Mouse (Mus musculus): Measurements from ENCODE around the gene Polr2c.
"Not testable (repeated sequence)": the region's sequence is repeated elsewhere in the genome, so short reads cannot be mapped to it uniquely, and the experiment has no call there.

Polr2c gene

DNA sequence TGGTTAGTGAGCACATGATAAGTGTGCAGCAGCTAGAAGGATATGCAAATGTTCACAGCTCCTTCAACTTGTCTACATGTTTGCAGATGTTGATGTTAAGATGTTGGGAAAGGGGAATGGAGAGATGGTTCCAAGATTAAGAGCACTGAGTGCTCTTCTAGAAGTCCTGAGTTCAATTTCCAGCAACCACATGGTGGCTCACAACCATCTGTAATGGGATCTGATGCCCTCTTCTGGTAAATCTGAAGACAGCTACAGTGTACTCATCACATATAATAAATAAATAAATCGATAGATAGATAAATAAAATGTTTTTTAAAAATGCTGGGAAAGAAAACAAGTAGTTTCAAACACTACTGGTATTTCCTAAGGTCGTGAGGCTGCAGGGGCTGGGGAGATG, 16.1 kb upstream of the Polr2c start:
- no peak for DNase-seq

DNA sequence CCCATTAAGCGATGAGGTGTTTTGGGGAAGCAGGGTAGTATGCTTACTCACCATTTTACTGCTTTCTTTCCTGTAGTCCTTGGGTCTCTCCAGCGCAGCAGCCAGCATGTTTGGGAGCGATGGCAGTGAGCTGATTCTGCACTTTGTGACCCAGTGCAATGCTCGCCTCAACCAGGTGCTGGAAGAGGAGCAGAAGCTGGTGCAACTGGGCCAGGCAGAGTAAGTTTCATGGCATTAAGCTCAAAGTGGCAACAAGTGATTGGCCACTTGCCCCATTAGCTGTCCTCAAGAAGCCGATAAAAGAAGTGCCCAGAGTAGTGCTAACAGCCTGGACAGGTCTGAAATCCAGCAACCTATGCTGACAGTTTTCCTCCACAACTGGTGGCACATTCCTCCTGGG, 7.2 kb upstream of the Polr2c start:
- no peak for DNase-seq

DNA sequence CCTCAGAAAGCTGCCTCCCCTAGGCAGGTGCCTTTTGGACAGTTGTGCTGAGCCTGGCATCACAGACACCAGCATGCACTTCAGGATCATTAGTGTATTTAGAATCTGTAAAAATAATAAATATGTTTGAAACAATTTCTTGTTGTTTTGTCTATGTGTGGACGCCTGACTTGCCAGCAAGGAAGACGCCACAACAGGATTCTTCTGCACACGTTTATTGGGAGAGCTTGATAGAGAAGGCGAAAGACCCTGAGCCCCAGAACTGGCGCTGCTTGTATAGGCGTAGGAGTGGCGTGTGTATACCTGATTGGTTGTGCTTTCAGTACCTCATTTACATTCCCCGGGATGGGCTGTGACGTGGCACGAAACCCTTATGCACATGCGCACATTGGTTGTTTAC, 2.5 kb upstream of the Polr2c start:
- DNase-seq = not testable (repeated sequence)

DNA sequence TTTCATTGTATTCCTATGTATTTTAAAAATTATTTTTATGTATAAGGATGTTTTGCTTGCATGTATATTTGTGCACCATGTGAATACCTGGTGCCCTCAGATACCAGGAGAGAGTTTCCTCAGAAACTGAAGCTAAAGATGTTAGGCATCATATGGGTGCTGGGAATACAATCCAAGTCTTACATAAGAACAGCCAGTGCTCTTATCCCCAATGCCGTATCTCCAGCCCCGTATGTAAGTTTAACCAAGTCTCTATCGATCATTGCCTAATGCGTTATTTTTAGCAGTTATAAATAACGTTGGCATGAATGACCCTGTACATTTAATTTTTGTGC, 272 bp upstream of the Polr2c start:
- no peak for DNase-seq

DNA sequence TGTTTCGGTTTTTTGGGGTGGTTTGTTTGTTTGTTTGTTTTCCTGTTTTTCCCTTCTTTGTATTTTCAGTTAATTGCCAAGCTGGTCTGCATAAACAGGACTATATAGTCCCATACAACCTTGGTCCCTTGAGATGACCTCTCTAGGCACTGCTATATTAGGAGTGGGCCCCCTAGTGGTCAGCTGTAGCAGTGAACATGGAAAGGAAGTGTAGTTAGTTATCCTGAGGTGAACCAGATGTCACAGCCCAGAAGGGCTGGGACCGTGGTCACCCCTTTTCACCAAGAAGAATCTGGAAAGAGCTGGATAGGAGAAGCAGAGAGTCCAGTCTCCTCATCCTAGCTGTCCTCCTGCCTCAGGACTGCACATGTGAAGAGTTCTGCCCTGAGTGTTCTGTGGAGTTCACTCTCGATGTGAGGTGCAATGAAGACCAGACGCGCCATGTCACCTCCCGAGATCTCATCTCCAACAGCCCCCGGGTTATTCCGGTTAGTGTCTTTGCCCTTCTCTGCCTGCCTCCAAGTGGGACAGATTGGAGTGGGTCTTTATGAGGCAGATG, 4.2 kb downstream of the Polr2c start:
- DNase-seq = peak; percentile 82

DNA sequence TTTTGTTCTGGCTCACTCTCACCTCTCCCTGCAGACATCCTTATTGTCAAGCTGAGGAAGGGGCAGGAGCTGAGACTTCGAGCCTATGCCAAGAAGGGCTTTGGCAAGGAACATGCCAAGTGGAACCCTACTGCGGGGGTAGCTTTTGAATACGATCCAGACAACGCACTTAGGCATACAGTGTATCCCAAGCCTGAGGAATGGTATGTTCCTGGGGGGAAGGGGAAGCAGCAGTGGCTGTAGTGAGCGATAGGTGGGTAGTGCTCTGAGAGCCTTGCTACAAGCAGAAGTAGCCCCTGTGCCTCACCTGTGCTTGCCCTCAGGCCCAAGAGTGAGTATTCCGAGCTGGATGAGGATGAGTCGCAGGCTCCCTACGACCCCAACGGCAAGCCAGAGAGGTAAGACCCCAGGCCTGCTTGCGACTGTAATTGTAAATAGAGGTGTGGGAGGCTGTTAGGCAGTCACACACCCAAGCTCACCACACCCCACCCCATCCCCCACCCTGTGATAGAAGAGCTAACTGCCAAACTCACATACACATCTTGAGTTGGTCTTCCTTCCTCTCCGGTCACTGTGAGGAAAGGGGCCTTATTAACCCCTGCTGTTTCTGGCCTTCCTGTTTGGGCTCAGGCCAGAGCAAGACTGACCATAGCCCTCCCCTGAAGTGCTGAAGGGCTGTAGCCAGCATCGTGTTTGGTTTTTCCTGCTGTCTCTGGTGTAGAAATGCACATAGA, 5.4 kb downstream of the Polr2c start:
- no peak for DNase-seq

DNA sequence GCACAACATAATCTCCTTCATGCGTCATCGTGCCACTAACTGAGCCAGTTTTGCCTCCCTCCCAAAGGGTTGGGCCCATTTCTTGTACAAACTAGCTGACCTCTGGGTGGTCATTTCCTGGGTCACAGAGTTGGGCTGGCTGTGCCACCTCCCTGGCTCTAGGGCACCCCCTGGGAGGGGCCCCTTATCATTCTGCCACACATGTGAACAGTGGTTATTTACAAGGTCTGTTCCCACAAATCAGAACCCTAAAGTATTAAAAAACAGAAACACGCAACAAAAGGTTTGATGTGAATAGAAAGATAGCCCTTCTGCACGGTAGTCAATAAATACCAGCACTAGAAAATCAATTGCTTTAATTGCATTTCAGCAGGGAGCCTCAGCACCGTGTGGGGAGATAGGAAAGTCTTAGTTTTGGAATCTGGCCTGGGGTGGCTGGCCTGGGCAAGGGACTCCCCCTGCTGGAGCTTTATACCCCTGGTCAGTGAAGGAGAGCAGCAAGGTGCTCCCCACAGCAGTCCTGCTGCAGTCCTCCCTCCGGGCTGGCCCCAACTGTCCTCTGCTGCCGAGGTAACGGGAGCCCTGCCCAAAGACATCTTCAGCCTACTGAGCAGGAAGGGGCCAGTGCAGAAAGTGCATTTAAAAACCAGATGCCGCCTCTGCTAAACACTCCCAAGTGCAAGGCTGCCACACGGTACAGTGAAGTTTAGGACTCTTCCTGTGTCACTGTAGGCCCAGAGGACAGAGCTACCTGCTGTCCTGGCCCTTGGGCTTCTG, 6.8 kb downstream of the Polr2c start:
- DNase-seq = no peak

DNA sequence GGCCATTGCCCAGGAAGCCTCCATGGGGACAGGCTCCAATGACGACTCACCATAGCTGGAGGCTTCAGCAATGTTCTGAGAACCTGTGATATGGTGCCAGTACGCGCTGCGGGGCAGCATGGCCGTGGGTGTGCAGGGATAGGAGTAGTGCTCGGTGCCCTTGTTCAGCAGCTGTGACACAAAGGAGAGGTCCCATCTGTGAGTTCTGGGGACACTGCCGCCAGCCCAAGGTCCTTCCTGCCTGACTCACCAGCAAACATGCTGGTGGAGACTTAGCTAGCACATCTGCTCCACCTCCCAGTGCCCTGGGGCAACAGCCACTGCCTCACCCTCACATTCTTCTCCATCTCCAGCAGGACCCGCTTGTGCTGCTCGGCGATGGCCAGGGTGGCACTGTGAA, 8.0 kb downstream of the Polr2c start:
- DNase-seq = no peak

DNA sequence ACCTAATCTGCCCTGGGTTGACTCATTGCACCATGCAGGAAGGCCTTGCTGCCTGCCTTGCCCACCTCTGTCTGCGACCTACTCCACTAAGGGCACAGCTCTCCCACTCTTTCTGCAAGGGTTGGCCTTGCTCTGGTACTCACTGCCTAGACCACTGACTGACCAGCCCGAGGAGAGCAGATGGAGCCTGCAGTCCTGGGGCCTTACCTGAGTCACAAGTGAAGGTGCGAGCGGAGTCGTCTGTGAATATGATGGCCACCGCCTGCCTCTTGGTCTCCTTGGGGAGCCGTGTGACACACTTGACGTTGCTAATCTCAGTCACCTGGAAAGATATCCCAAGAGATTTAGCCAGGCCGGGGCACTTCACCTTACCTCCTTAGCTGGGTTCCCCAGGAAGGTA, 9.7 kb downstream of the Polr2c start:
- no peak for DNase-seq

DNA sequence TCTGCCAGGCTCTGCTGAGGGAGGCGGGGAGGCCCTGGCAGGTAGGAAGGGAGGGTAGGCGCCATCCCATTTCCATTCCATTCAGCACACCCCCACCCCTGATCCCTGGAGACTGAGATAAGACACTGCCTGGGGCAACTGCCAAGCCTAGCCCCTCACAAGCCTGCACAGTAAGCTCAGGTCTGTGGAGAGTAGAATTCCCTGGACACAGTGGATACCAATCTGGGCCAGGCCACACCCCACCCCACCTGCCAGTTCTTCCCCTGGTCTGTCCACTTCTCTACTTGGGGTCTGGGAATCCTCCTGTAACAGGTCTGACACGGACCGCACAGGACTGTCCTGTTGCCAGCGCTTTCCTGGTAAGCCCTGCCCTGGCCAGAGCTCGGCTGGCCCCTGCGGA, 11.9 kb downstream of the Polr2c start:
- no peak for DNase-seq

DNA sequence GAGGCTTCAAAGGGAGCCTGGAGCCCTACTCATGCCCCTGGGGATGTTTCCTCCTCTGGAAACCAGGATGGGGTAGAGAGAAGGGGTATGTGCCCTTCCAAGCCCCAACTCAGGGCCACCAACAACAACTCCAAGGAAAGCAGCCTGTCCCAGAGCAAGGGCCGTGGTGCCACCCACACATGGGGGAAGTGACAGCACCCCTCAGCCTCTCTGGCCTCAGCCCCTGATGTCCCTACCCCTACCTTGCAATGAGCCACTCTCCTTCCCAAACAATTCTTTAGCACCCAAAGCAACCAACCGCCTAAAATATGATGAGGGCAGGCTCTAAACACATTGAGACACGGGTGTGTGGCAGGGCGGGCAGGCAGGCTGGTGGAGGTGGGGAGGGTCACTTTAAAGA, 12.8 kb downstream of the Polr2c start:
- DNase-seq = no peak

DNA sequence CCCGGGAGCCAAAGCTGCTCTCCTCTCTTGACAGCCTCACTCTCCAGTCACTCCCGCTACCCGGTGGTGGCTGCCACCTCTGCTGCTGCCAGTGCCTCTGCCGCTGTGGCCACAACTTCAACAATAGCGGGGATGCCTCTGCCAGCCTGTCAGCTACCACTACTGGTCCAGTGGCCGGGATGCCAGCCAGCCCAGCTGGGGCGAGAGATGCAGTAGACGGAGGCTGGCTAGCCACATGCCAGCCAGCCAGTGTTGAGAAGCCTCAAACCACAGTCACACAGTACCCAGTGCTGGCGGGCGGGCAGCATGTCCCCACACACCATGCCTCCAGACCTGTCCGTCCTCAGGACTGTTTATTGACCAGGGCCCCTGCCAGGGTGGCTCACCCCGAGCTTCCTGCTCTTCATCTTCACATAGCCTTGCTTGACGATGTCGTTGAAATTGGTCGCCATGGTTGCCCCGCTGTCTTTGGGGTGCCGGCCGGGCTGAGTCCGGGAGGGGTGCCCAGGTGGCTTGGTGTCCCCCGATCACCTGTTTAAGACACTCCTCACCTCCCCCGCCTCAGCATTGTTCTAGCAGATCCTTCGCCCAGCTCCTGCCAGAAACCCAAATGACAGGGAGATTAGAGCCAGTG, 13.3 kb downstream of the Polr2c start:
- DNase-seq = no peak

DNA sequence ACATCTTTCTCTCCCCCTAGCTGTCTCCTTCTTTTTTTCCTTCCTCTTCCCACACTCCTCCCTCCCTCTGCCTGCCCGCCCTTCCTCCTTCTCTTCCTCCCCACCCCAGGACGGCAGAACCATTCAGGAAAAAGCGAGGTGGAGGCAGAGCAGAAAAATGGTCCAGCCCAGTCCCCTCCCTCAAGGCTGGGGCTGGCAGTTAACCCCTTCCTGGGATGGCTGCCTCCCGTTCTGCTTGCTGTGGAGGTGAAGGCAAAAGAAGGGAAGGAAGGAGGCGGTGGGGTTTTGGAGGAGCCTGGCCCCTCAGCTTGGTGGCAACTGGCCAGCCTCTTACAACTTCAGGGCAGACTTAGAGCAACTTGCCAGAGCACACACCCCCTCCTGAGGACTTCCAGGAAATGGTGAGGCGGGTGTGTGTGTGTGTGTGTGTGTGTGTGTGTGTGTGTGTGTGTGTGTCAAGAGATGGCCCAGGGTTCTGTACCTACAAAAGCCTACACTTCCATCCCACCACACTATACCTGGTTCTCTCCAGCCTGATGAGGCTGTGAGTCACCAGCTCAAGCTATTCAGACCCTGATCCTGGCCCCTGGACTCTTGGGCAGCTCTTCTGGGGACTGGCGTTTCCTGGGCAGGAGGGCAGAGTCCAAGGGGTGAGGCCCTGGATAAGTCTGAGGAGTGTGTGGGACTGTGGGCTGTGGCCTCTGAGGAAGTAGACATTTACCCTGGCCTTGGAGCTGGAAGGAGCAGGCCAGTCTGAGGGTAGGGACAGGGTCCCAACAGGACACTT, 14.1 kb downstream of the Polr2c start:
- DNase-seq = peak; percentile 47

DNA sequence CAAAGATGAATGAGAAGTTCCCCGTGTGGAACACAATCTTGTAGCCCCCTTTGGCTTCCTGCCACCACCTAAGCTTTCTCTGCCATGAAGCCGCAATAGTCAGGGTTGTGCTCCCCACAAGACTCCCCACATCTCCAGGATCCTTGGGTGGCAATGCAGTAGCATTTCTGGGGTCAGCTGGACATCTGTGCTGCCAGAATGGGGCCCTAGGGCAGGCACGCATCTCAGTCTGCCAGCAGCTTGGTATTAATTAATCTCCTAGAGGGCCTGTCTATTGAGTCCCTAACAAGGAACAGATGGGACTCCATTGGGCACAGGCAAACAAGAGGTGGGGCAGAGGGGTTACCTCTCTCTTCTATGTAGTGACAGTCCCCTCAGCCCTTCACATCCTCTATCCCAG, 14.9 kb downstream of the Polr2c start:
- no peak for DNase-seq

DNA sequence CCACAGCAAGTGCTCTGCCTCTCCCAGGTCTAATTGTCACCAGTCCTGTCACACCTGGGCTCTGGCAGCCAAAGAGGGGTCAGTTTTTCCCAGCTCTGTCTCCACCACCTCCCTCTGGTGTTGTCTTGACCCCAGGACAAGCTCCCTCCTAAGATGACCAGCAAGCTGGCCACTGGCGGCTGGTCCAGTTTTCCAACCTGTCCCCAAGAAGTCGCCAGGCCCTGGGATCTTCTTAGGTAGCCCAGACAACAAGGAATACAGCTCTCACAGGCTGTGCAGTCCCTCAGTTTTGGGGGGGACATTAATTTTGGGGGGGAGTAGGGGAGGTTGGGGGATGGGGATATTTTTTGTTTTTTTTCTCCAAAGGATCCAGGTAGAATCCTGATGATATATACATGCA, 15.3 kb downstream of the Polr2c start:
- no peak for DNase-seq

DNA sequence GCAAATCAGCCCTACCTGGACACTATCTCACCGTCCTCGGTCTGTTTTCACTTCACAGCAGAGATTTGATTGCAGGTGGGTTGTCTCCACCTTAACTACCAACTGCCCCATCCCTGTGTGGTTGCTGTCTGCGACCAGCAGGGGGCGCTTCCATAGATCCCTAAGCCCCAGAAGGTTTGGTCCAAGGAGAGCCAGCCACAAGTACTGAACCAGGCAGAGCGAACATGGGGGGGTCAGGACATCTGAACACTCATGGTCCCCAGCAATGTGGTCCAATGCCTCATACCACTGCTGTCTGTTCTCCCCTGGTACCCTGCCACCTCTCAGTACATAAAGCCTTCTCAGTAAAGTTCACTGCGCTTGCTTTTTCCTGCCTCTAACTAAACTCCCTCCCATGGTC, 17.1 kb downstream of the Polr2c start:
- DNase-seq = peak; percentile 85

DNA sequence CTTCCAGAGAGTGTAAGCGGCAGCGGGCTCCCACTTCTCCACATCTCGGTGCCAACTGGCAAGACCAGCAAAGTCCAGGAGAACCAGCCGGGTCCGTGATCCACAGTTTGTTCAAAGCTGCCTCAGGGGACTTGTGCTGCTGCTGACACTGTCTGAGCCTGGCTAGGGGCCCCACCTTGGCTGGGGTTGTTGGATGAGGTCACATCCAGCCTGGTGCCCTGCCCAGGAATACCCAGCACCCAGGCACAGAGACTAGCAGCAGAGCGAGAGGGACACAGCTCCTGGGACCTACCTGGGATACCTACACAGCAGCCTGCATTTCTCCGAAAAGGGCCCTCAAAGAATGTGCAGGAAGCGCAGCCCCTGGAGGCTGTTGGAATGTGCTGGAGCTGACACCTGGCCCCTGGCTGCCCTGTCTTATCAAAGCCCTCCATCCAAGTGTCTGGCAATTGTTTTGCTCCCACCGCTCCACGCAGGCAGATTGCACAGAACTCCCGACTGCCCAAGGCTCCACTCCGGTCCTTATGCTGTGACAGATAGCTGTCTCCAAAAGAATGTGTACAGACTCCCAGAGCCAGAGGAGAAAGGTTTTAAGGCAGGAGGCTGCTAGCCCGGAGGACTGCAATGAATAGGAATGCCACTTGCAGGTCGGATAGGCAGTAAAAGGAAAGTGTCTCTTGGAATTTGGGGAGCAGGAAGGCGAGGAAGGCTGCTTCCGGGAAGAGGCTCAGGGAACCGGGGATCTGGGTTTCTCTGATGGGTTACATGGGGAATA, 18.0 kb downstream of the Polr2c start:
- no peak for DNase-seq

DNA sequence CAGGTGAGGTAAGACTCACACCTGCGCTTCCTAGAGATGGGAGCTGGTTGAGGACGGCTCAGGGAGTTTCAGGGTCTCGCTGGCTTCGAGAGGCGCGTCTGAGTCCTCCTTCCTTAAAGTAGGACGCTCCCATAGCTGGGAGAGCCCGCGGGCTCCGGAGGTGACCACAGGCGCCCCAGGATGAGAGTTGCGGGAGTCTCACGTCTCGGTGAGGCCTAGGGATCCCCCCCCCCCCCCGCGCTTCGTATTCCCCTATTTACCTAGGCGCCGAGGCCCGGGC, 18.6 kb downstream of the Polr2c start:
- no peak for DNase-seq

DNA sequence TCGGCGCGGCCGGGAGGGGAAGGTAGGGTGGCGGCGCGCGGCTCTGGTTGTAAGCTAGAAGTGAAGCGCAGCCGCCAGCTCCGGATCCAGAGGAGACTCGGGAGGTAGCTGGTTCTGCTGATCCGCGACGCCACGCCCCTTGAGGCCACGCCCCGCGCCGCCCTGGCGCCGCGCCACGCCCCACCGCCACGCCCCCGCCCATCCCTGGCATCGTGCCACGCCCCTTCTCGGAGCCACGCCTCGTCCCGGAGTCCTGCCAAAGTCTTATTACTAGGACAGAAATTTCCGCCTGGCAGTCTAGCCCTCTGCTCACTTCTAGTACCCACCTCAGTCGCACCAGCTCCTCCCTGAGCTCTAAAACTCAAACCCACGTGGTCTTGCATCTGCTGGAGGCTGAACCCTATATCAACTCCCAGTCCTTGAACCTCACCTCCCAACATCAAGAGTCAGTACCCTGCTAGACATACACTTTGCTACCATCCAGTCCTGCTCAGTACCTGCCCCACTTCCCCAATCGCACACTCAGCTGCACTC, 19.0 kb downstream of the Polr2c start, which contains the start of gene Dok4:
Gene Dok4 (minus strand): TSS at position 134 of the 534 bp plus-strand sequence.
- DNase-seq = peak; percentile 94

DNA sequence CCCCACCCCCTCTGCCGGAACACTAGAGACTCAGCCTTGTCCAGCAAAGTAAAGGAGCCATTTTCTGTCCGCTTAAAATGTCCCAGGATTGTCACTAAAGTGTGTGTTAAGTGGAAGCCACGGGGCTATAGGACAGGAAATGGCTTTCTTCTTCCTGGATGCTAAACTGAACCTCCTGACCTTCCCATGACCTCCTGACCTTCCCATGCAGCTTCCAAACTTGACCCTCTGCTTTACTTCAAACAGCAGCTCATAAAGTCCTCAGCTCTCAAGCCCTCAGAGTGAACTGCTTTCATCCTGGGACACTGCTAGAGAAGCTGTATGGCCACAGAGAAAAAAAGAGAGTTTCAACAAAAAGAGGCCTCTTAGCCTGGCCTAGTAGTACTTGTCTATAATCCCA, 19.6 kb downstream of the Polr2c start:
- DNase-seq = no peak

DNA sequence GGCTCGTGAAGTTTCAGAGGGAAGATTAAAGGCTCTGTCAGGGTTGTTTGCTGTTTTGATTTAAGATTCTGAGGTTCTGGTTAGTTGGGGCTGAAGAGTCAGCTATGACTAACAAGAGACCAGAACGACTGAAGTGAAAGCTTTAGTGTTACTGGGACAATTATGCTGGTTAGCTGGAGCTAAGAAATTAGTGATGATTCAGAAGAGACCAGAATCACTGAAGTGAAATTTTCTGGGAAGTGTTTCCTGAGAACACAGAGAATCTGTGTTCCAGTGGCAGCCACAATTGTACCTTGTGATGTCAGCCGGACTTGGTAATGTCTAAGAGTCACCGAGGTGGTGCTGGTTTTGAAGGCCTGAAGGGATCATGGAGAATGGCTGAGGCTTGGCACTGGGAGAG, 23.5 kb downstream of the Polr2c start:
- DNase-seq = no peak

DNA sequence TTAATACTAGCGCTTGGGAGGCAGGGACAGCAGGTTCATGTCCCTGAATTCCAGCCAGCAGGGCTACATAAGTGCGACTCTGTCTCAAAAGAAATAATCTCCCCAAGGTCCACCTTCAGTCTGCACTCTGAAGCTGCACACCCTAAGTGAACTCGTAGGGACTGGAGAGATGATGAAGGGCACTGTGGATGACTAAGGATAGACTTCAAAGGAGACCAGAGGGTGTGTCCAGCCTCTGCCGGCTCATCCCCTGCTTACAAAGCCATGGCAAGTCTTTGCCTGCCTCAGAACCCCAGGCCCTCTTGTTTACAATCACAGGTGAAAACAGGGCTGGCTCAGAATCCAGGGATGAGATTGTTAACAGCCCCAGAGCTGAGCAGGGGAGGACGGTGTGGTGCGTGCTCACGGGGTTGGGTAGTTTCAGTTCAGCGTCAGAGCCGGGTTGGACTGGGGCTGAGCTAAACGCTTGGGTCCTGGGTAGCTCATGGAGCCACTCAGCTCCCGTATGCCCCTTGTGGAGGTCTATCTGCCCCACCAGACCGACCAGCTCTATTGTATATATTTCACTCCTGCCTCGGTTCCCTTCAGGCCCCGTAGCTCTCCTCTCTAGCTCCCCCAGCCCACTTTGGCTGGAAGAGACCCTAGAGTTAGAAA, 31.3 kb downstream of the Polr2c start:
- no peak for DNase-seq

All from thymus, postnatal 4 days (tissue).